Mouse (Mus musculus) cerebellum, adult 9-11 months (tissue): ENCODE data around the gene Znrf4.

Source experiments
- DNase-seq: peaks from one replicate; pipeline ENCODE4 v3.0.0; 2022

Znrf4 gene

GRCm38 (mm10) chr17:56487441-56487888, 24.8 kb downstream of the Znrf4 start:
- DNase-seq: peak; percentile 45

GRCm38 (mm10) chr17:56485926-56486325, 26.3 kb downstream of the Znrf4 start:
- DNase-seq: no peak

- no peak for DNase-seq
Observed at GRCm38 (mm10) chr17:56485118-56485517, 27.1 kb downstream of the Znrf4 start.

- no peak for DNase-seq
Observed at GRCm38 (mm10) chr17:56482671-56483070, 29.6 kb downstream of the Znrf4 start.

GRCm38 (mm10) chr17:56479358-56479757, 32.9 kb downstream of the Znrf4 start:
- DNase-seq: peak; percentile 75

GRCm38 (mm10) chr17:56478191-56478611, 34.0 kb downstream of the Znrf4 start:
- no peak for DNase-seq

- DNase-seq: peak; percentile 55
Observed at GRCm38 (mm10) chr17:56477191-56477818, 34.9 kb downstream of the Znrf4 start.

- DNase-seq: peak; percentile 98
Observed at GRCm38 (mm10) chr17:56476402-56476752, 35.9 kb downstream of the Znrf4 start, which contains the start of gene Ptprs. Ptprs (minus strand) TSS chr17:56476483.

GRCm38 (mm10) chr17:56475584-56476401, 36.4 kb downstream of the Znrf4 start:
- DNase-seq: peak; percentile 86

GRCm38 (mm10) chr17:56474831-56475581, 37.2 kb downstream of the Znrf4 start:
- no peak for DNase-seq

GRCm38 (mm10) chr17:56474311-56474830, 37.9 kb downstream of the Znrf4 start:
- peak; percentile 72 for DNase-seq

GRCm38 (mm10) chr17:56473611-56473905, 38.7 kb downstream of the Znrf4 start:
- no peak for DNase-seq

GRCm38 (mm10) chr17:56472733-56473610, 39.3 kb downstream of the Znrf4 start:
- peak; percentile 78 for DNase-seq

GRCm38 (mm10) chr17:56472121-56472520, 40.1 kb downstream of the Znrf4 start:
- DNase-seq: peak; percentile 39

- no peak for DNase-seq
Observed at GRCm38 (mm10) chr17:56471136-56471535, 41.1 kb downstream of the Znrf4 start.

GRCm38 (mm10) chr17:56470571-56470970, 41.7 kb downstream of the Znrf4 start:
- DNase-seq: peak; percentile 72

- DNase-seq: peak; percentile 45
Observed at GRCm38 (mm10) chr17:56470001-56470436, 42.2 kb downstream of the Znrf4 start.

- DNase-seq: peak; percentile 45
Observed at GRCm38 (mm10) chr17:56469275-56469674, 43.0 kb downstream of the Znrf4 start.

- DNase-seq: peak; percentile 54
Observed at GRCm38 (mm10) chr17:56468870-56469269, 43.4 kb downstream of the Znrf4 start.

GRCm38 (mm10) chr17:56468380-56468779, 43.9 kb downstream of the Znrf4 start:
- peak; percentile 47 for DNase-seq

GRCm38 (mm10) chr17:56467456-56467884, 44.8 kb downstream of the Znrf4 start:
- DNase-seq: peak; percentile 64

GRCm38 (mm10) chr17:56466747-56467146, 45.5 kb downstream of the Znrf4 start:
- DNase-seq: peak; percentile 42
